In genomic region chr2:84955435-84955834, GRCm38 (mm10) we compare ENCODE assay signal across 20 mouse cellular contexts. TPM values are rescaled to one million over a fixed set of nuclear protein-coding genes. Genes with fewer than 3 reads are reported as not detected.
"Had no signal": no experiment of that assay in that cellular context is flagged by ENCODE, and none has a peak within 500 bp of the region (broad histone marks: within the 10 kb centered on the region; RNA-seq: fewer than 3 reads in every experiment).

No protein-coding gene starts in this region.

- H3K9ac ChIP-seq: lung, embryonic 15.5 days; midbrain, embryonic 13.5 days; neural tube, embryonic 12.5 days; stomach, embryonic 15.5 days had no signal

- H3K27me3 ChIP-seq: lung, embryonic 15.5 days; megakaryocyte, embryonic 14.5 days; midbrain, embryonic 13.5 days; neural tube, embryonic 12.5 days; stomach, embryonic 15.5 days had no signal

- DNase-seq: lung, adult 2 months; lung, postnatal 14 days; lung, postnatal 36 days; right cerebral cortex, postnatal 14 days; thymus, adult 2 months; thymus, postnatal 25 days; thymus, postnatal 4 days had no signal

- H3K4me3 ChIP-seq: lung, embryonic 15.5 days; megakaryocyte, embryonic 14.5 days; midbrain, embryonic 13.5 days; neural tube, embryonic 12.5 days; stomach, embryonic 15.5 days had no signal

- H3K27ac ChIP-seq: lung, embryonic 15.5 days; macrophage; midbrain, embryonic 13.5 days; neural tube, embryonic 12.5 days; stomach, embryonic 15.5 days; stomach, postnatal 0 days had no signal

- H3K4me2 ChIP-seq: lung, embryonic 15.5 days; midbrain, embryonic 11.5 days; midbrain, embryonic 13.5 days; neural tube, embryonic 12.5 days; stomach, embryonic 15.5 days had no signal

- ATAC-seq: lung, postnatal 0 days; midbrain, embryonic 16.5 days had no signal

- H3K36me3 ChIP-seq: midbrain, embryonic 13.5 days; neural tube, embryonic 12.5 days had no signal

- H3K9me3 ChIP-seq: lung, embryonic 15.5 days; megakaryocyte, embryonic 14.5 days; midbrain, embryonic 13.5 days; neural tube, embryonic 12.5 days; stomach, embryonic 15.5 days had no signal

- H3K4me1 ChIP-seq: lung, embryonic 15.5 days; megakaryocyte, embryonic 14.5 days; midbrain, embryonic 13.5 days; neural tube, embryonic 12.5 days; stomach, embryonic 15.5 days had no signal

RNA-seq across cellular contexts. Expression of gene Prg2, which starts 24.8 kb away (rescaled TPM):
- polyA plus RNA-seq: lung, postnatal 0 days; midbrain, embryonic 16.5 days; neural tube, embryonic 14.5 days; testis, adult 2 months had no signal

RNA-seq across cellular contexts. Expression of gene Prg3, which starts 32.6 kb away (rescaled TPM):
- polyA plus RNA-seq: lung, adult 2 months; lung, embryonic 15.5 days; lung, postnatal 0 days; macrophage; midbrain, embryonic 11.5 days; midbrain, embryonic 13.5 days; midbrain, embryonic 16.5 days; neural tube, embryonic 14.5 days; stomach, postnatal 0 days; testis, adult 2 months; urinary bladder, adult 2 months had no signal
